Mouse (Mus musculus) heart, adult 9 months (tissue): ENCODE data around the gene Tbc1d4.
A peak's percentile ranks its signal among the peaks of the same experiment; 100 is the strongest.
"Not testable (repeated sequence)": the region's sequence is repeated elsewhere in the genome, so short reads cannot be mapped to it uniquely, and the experiment has no call there.

Source experiments
- DNase-seq, 2 experiments: peaks; one replicate each; pipeline ENCODE4 v3.0.0; 2022; ENCODE audit warnings: low spot score in 2 of 2

Tbc1d4 gene

GRCm38 (mm10) chr14:101595301-101596080 is 13.5 kb downstream of the Tbc1d4 start:
- no peak for DNase-seq

- DNase-seq: no peak
Measured at GRCm38 (mm10) chr14:101594001-101594400, 15.0 kb downstream of the Tbc1d4 start.

- no peak for DNase-seq
Measured at GRCm38 (mm10) chr14:101593340-101593739, 15.7 kb downstream of the Tbc1d4 start.

- DNase-seq: no peak
Measured at GRCm38 (mm10) chr14:101591101-101591500, 17.9 kb downstream of the Tbc1d4 start.

GRCm38 (mm10) chr14:101588209-101588991 is 20.6 kb downstream of the Tbc1d4 start:
- not testable (repeated sequence) for DNase-seq

- DNase-seq: not testable (repeated sequence)
Measured at GRCm38 (mm10) chr14:101587366-101588040, 21.5 kb downstream of the Tbc1d4 start.

GRCm38 (mm10) chr14:101586096-101586495 is 22.9 kb downstream of the Tbc1d4 start:
- no peak for DNase-seq

- DNase-seq: no peak
Measured at GRCm38 (mm10) chr14:101575651-101576050, 33.3 kb downstream of the Tbc1d4 start.

- DNase-seq: no peak
Measured at GRCm38 (mm10) chr14:101574536-101574935, 34.5 kb downstream of the Tbc1d4 start.

GRCm38 (mm10) chr14:101573107-101573614 is 35.8 kb downstream of the Tbc1d4 start:
- no peak for DNase-seq

GRCm38 (mm10) chr14:101568828-101569227 is 40.2 kb downstream of the Tbc1d4 start:
- DNase-seq: peak; percentile 57 to 64

- DNase-seq: no peak
Measured at GRCm38 (mm10) chr14:101566717-101567116, 42.3 kb downstream of the Tbc1d4 start.

GRCm38 (mm10) chr14:101565661-101566060 is 43.3 kb downstream of the Tbc1d4 start:
- DNase-seq: no peak

GRCm38 (mm10) chr14:101561251-101561701 is 47.7 kb downstream of the Tbc1d4 start:
- peak; percentile 35 to 45 for DNase-seq

GRCm38 (mm10) chr14:101559446-101559845 is 49.5 kb downstream of the Tbc1d4 start:
- no peak for DNase-seq

GRCm38 (mm10) chr14:101548885-101549573 is 60.0 kb downstream of the Tbc1d4 start:
- no peak for DNase-seq

- DNase-seq: no peak
Measured at GRCm38 (mm10) chr14:101541863-101542262, 67.1 kb downstream of the Tbc1d4 start.

- DNase-seq: no peak
Measured at GRCm38 (mm10) chr14:101541141-101541540, 67.8 kb downstream of the Tbc1d4 start.

- no peak for DNase-seq
Measured at GRCm38 (mm10) chr14:101540466-101540865, 68.5 kb downstream of the Tbc1d4 start.

- DNase-seq: no peak
Measured at GRCm38 (mm10) chr14:101537906-101538305, 71.1 kb downstream of the Tbc1d4 start.

- DNase-seq: no peak
Measured at GRCm38 (mm10) chr14:101537413-101537812, 71.6 kb downstream of the Tbc1d4 start.
